Mouse (Mus musculus): Measurements from ENCODE around the gene Vapb. TPM values are rescaled to one million over a fixed set of nuclear protein-coding genes. Genes with fewer than 3 reads are reported as not detected.
A peak's percentile ranks its signal among the peaks of the same experiment; 100 is the strongest.
"Not testable (repeated sequence)": the region's sequence is repeated elsewhere in the genome, so short reads cannot be mapped to it uniquely, and the experiment has no call there.

Vapb gene
- polyA plus RNA-seq, 1 experiment from 2014 or later: 251 TPM

DNA sequence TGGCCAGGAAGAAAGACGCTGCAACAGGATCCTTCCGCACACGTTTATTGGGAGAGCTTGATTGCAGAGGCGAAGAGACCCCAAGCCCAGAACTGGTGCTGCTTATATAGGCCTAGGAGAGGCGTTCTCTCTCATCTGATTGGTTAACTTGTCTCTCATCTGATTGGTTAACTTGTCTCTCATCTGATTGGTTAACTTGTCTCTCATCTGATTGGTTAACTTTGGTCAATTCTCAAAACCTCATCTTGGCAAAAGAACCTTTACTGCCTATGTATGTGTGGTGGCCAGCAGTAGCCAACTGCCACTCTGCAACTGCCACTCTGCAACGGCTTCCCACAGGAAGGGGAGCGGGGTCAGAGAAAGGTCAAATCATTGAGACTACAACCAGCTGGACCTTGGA lies 18.2 kb upstream of the Vapb start, which contains the start of gene 1700010B08Rik:
TSS of gene 1700010B08Rik (plus strand) at position 301 of the 400 bp plus-strand sequence.
- not testable (repeated sequence) for H3K36me3 ChIP-seq (ENCODE audit: inconsistent target); H3K79me2 ChIP-seq (ENCODE audit: inconsistent target); H3K27ac ChIP-seq; H3K4me3 ChIP-seq (ENCODE audit: inconsistent target)
- 92% methylated on average over 2 of the region's 7 CpGs for WGBS (ENCODE audit: missing documents)

DNA sequence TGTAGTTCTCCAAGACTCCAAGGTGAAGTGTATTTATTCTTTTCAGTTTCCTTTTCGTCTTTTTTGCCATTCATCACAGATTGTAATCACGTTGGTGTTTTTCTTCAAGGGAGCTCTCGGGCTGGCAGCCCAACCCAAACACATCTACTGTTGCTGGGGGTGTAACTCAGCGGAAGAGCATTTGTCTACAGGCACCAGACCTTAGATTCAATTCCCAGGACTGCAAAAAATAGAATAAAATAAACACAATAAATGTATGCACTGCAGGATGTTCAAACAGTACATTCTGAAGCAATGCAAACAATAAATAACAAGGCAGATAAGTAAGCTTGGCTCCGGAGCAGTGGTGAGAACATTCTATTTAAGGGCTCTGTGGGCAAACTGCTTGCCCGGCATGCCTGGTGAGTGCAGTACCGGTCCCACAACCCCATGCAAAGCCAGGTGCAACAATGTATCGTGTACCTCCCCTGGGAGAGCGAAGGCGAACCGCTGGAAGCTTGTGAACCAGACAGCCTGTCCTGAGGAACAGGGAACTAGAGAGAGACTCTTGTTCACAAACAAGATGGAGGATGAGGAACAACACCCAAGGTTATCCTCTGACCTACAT lies 15.0 kb upstream of the Vapb start:
- Histone ChIP-seq H3K79me2 (ENCODE audit: inconsistent target) (no peaks in the 10 kb centered on the region), H3K36me3 (ENCODE audit: inconsistent target) (no peaks in the 10 kb centered on the region), H3K4me3 (ENCODE audit: inconsistent target) (no peak overlapping the region), H3K27ac (no peak overlapping the region)
- WGBS (ENCODE audit: missing documents): 83% methylated on average over 9 of the region's 11 CpGs

DNA sequence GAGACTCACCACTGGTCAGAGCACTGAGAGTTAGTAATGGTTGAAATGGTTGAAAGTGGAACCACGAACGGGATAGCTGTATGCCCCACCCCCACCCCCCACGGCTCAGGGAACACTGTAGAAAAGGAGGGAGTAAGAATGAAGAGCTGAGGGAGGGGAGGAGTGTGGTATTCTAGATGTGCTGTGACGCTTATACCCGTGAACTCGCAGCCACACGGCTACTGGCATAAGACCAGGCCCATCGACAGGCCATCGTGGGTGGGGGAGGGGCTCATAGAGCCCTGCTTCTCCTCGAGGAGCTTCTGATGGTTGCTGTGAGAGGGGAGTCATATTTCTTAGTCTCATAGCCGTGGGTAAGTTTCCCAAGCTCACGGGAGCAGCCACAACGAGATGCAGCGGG lies 12.9 kb upstream of the Vapb start:
- no peaks in the 10 kb centered on the region for H3K36me3 ChIP-seq (ENCODE audit: inconsistent target)
- H3K4me3 ChIP-seq (ENCODE audit: inconsistent target): no peak overlapping the region
- 82% methylated on average over 13 of the region's 14 CpGs for WGBS (ENCODE audit: missing documents)
- H3K27ac ChIP-seq: no peak overlapping the region
- no peaks in the 10 kb centered on the region for H3K79me2 ChIP-seq (ENCODE audit: inconsistent target)

DNA sequence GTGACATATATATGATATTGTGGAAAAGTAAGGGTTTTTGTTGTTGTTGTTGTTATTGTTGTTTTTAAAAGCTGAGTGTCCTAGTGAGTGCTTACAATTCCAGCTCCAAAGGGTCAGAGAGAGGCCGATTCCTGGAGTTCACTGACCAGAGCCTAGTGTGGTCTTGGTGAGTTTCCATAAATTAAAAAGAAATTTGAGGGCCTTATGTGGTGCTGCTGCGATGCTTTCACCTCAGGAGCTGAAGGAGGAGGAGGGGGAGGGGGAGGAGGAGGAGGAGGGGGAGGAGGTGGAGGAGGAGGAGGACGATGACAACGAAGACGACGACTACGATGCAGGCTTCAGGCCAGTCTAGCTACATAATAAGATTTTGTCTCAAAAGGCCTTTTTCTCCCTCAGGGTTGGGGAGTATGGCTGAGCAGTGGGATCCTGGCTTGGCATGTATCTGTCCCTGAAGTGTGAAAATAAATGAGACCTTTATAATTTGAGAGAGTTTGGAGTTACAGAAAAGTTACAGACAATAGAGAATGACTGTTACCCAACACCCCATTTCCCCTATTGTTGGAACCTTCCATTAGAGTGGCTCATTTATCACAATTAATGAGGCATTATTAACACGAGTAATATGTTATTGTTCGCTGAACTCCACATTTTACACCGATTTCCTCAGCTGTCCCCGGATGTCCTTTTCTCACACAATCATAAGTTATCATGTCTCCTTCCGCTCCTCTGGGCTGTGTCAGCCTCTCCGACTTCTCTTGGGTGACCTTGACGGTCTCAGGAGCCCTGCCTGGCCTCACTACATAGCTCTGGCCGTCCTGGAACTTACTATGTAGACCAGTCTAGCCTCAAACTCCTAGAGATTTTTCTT lies 12.1 kb upstream of the Vapb start:
- no peak overlapping the region for H3K4me3 ChIP-seq (ENCODE audit: inconsistent target)
- WGBS (ENCODE audit: missing documents): 92% methylated on average over 9 of the region's 15 CpGs
- no peaks in the 10 kb centered on the region for H3K79me2 ChIP-seq (ENCODE audit: inconsistent target)
- H3K27ac ChIP-seq: no peak overlapping the region
- H3K36me3 ChIP-seq (ENCODE audit: inconsistent target): no peaks in the 10 kb centered on the region

DNA sequence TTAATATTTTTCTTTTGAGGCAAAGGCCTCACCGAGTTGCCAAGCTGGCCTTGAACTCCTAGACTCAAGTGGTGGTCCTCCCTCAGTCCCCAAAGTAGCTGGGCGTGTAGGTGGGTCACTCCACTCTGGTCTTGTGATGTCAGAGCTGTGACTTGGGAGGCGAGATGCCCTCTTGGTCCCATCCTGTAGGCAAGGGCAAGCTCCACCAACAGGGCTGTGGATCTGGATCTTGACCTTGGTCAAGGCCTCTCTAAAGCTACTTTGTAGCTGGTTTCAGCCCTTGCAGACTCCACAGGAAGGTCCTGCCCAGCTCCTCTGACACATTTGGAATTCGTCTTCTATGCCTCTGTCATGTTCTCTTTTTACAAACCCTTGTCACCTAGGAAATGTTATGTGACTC lies 11.5 kb upstream of the Vapb start:
- no peak overlapping the region for H3K27ac ChIP-seq
- no peaks in the 10 kb centered on the region for H3K79me2 ChIP-seq (ENCODE audit: inconsistent target)
- no peaks in the 10 kb centered on the region for H3K36me3 ChIP-seq (ENCODE audit: inconsistent target)
- no peak overlapping the region for H3K4me3 ChIP-seq (ENCODE audit: inconsistent target)
- 94% methylated on average over 4 of the region's 4 CpGs for WGBS (ENCODE audit: missing documents)

DNA sequence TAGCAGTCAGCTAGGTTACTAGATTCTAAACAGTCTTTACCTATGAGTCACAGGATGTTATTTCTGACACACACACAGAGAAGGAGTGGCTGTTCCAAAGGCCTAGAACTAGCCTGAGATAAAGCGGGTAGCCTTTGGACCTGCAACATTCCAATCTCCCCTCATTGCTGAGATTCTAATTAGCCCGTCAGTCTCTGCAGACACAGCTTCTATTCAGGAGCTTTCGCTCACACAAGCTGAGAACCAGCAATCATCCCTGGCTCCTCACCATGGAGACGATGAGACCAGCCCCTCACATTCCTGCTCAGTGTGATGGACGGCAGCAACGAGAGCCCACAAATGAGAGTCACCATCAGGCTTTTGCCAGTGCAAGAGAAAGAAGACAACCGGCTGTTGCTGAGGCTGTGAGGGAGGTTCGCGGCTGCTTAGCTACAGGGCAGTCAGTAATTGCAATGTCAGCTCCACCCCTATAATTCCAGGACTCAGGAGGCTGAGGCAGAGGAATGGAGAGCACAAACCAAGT lies 6.8 kb upstream of the Vapb start:
- no peak overlapping the region for H3K27ac ChIP-seq
- no peak overlapping the region for H3K4me3 ChIP-seq (ENCODE audit: inconsistent target)
- H3K36me3 ChIP-seq (ENCODE audit: inconsistent target): no peaks in the 10 kb centered on the region
- no peaks in the 10 kb centered on the region for H3K79me2 ChIP-seq (ENCODE audit: inconsistent target)
- 72% methylated on average over 9 of the region's 9 CpGs for WGBS (ENCODE audit: missing documents)

DNA sequence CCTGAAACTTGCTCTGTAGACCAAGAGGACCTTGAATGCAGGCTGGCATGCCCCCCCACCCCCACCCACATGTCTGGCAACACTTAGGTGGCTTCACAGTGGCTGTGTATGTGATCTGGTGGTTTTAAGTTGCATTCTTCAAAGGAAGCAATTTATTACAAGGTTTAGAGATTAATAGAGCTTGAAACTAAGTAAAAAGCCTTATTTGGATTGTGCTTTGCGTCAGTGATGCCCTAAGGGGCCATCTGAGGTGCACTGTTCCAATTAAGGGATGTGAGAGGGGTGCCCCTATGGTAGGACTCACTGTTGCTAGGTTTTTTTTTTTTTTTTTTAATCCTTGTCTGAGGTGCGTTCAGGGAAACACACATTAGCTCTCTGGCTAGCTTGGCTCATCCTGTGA lies 2.9 kb upstream of the Vapb start:
- no peaks in the 10 kb centered on the region for H3K36me3 ChIP-seq (ENCODE audit: inconsistent target)
- H3K27ac ChIP-seq: no peak overlapping the region
- WGBS (ENCODE audit: missing documents): 78% methylated on average over 2 of the region's 2 CpGs
- peaks cover 19% of the 10 kb centered on the region for H3K79me2 ChIP-seq (ENCODE audit: inconsistent target)
- no peak overlapping the region for H3K4me3 ChIP-seq (ENCODE audit: inconsistent target)

DNA sequence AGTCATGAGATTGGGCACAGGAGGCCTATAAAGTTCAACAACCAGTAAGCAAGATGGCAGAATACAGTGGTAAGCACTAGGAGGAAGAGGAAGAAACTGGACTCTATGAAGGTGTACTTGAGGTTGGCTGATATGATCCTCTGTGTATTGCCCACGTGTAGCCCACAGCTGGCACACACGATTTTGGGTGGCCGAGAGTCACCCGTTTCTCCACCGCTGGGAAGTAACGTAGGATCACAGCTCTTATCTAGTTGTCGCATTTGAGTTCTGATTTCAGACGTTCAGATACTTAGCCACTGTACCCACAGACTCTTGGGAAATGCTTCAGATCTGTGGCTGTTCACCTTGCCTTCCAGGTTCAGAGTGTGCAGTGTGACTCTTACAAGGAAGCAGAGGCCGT lies 921 bp downstream of the Vapb start:
- 62% methylated on average over 9 of the region's 9 CpGs for WGBS (ENCODE audit: missing documents)
- H3K27ac ChIP-seq: peak overlapping the region; percentile 76

DNA sequence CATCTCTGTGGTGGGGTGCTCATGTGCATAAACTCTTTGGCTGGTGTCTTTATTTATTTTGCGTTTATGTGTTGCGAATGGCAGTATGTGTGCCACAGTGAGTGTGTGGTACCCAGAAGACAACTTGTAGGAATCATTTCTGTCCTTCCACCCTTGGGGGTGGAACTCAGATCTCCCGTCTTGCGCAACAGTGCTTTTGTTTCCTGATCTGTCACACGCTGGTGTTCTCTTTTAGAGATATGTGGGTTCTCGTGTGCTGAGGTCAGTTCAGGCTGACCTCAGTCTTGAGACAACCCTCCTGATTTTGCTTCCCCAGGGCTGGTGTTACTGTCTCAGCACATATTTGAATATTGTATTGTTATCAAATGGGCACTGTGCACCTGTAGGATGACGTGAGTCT lies 1.8 kb downstream of the Vapb start:
- Histone ChIP-seq H3K27ac (peak overlapping the region; percentile 76), H3K79me2 (ENCODE audit: inconsistent target) (peaks cover 65% of the 10 kb centered on the region), H3K4me3 (ENCODE audit: inconsistent target) (no peak overlapping the region), H3K36me3 (ENCODE audit: inconsistent target) (no peaks in the 10 kb centered on the region)
- 48% methylated on average over 7 of the region's 7 CpGs for WGBS (ENCODE audit: missing documents)

More for the DNA sequence above, 921 bp downstream of the Vapb start:
- H3K79me2 ChIP-seq (ENCODE audit: inconsistent target): peaks cover 57% of the 10 kb centered on the region
- peak overlapping the region; percentile 87 for H3K4me3 ChIP-seq (ENCODE audit: inconsistent target)
- H3K36me3 ChIP-seq (ENCODE audit: inconsistent target): no peaks in the 10 kb centered on the region

DNA sequence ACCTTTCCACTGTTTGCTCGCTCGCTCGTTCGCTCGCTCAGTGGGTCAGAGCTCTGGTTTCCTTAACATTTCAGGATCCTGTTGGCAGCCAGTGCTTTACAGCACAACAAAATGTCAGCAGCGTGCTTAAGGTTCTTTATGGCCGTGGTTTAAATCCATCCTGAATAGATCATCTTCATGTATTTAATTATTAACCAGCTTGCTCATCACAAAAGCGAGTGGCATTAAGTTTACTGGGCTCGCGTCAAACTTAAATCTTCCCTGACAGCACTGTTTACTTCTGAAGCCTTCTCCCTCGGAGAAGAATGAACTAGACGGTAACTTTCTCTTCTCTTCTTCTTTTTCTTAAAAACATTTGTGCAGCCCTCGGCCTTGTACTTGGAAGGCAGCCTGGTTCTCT lies 4.8 kb downstream of the Vapb start:
- H3K4me3 ChIP-seq (ENCODE audit: inconsistent target): no peak overlapping the region
- no peaks in the 10 kb centered on the region for H3K36me3 ChIP-seq (ENCODE audit: inconsistent target)
- H3K27ac ChIP-seq: no peak overlapping the region
- 98% methylated on average over 13 of the region's 13 CpGs for WGBS (ENCODE audit: missing documents)
- peaks cover 95% of the 10 kb centered on the region for H3K79me2 ChIP-seq (ENCODE audit: inconsistent target)

DNA sequence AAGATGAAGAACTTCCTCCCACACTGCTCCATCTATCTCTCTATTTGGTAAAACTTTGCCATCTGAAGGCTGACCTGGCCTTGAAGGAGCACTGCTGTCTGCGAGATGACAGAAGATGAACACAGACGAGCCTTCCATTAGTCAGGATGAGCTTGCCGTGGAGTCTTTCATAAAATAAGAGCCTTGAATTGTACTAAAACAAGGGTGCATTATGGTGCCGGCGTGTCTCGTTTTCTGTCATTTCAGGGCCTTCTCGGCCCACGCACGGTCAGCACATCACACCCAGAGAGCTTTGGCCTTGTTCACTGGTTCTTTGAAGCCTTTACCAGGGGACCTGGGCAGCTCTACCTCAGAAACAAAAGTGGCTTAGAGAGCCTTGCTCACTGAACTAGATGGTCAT lies 5.4 kb downstream of the Vapb start:
- Histone ChIP-seq H3K27ac (no peak overlapping the region), H3K79me2 (ENCODE audit: inconsistent target) (peaks cover 100% of the 10 kb centered on the region), H3K4me3 (ENCODE audit: inconsistent target) (no peak overlapping the region), H3K36me3 (ENCODE audit: inconsistent target) (no peaks in the 10 kb centered on the region)
- WGBS (ENCODE audit: missing documents): 96% methylated on average over 9 of the region's 9 CpGs

DNA sequence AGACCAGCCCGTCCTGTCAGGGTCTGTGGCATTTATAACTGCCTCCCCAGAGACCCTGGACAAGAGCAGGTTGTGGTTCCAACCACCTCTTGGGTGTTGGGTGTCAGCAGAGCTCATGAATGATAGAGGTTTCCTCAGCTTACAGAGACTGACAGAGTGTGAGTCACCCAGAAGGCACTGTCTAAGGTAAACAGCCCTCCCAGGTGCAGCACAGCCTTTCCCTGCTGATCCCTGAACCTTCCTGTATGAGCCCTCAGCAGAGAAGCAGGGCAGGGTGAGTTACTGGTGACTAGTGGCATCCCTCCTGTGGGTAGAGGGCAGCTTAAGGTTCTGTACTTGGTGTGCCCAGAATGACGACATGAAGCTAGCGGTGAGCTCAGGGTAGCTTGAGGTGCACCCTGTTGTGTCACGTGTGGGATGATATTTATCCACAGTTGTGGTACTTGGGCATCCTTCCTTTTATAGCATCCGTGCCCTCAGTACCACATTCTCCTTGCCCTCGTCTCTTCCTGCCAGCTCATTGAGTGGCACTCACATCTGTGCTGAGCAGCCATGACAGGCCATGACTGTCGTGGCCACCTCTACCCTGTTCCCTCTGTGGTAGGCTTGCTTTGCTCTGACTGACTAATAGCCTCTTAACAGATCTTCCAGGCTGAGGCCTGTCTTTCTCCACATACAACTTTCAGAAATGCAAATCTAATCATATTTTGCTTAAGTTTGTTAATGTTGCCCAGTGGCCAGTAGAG lies 6.9 kb downstream of the Vapb start:
- 71% methylated on average over 7 of the region's 7 CpGs for WGBS (ENCODE audit: missing documents)
- Histone ChIP-seq H3K4me3 (ENCODE audit: inconsistent target) (no peak overlapping the region), H3K79me2 (ENCODE audit: inconsistent target) (peaks cover 100% of the 10 kb centered on the region), H3K36me3 (ENCODE audit: inconsistent target) (no peaks in the 10 kb centered on the region), H3K27ac (no peak overlapping the region)

DNA sequence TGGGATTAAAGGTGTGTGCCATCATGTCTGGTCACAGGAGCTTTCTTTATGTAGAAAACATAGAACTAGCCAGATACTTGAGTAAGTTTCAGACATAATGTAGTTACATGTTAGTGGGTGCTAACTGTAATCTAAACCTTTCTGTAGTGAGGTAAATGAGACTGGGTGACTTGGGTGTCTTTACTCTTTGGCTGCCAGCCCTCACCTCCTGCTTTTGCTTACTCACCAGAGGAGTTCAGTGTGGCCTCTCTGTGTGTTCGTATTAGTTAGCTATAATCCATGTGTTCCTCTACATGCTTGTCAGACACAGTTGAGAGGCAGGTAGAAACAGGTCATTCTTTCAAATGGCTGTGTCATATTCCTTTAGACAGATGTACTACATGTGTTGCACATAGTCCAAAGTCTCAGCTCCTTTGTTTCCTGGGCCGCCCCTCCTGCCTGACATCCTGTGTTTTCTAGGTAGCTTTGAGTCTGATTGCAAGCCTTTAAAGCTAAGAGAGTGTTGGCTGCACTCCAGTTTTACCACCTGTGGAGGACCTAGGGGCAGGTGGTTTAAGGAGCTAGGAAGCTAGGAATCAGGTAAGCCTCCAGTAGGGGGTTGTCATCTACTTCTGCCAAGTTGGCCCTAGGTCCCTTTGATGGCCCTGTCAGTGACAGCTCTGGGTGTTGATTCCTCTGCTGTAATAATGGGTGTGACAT lies 11.8 kb downstream of the Vapb start:
- Histone ChIP-seq H3K79me2 (ENCODE audit: inconsistent target) (peaks cover 95% of the 10 kb centered on the region), H3K36me3 (ENCODE audit: inconsistent target) (no peaks in the 10 kb centered on the region), H3K4me3 (ENCODE audit: inconsistent target) (no peak overlapping the region), H3K27ac (no peak overlapping the region)
- WGBS (ENCODE audit: missing documents): 90% methylated on average over 2 of the region's 2 CpGs

DNA sequence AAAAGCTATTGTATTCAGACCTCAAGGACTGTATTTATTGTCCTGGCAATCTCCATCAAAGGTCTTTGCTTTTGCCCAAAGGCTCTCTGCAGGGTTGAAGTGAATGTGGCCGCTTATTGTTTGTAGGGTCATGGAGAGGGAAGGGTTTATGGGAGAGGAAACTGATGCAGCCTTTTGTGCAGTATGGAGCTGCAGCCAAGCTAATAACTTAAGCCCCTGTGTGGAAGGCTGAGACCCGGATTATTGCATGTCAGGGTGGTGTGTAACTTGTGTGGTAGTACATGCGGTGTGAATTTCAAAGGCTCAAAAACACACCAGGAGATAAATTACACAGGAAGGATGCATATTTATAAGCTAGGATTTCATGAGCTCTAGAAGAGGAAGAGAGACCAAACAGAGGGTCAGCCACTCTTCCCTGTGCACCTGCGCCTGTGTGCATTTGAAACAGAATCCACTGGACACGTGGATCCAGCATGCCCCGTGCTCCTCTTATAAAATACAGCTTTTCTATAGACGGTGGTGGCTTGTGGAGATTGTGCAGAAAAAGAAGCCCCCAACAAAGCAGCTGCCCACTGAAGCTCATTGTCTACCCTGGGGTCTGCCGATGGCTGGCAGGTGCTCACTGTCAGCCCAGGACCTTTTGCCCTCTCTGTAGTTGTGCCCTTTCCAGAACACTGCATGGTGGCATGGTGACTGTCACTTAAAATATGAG lies 18.3 kb downstream of the Vapb start:
- H3K27ac ChIP-seq: no peak overlapping the region

More for the DNA sequence above, 18.3 kb downstream of the Vapb start:
- H3K4me3 ChIP-seq (ENCODE audit: inconsistent target): no peak overlapping the region
- H3K36me3 ChIP-seq (ENCODE audit: inconsistent target): no peaks in the 10 kb centered on the region; the same call in 1 of the 2 replicates
- whole genome bisulfite sequencing (ENCODE audit: missing documents): 91% methylated on average over 8 of the region's 8 CpGs
- H3K79me2 ChIP-seq (ENCODE audit: inconsistent target): peaks cover 95% of the 10 kb centered on the region

Data from macrophage (primary cell).